Mouse (Mus musculus) left cerebral cortex, postnatal 10 days (tissue): ENCODE measurements at regions not wholly inside any gene's neighbourhood (a gene's known extent, or its start where the extent isn't known, plus 50 kb on each side); places are given as distances from the start of the nearest gene placed in this dataset.

ENCODE experiments used
- DNase-seq, 2 experiments: peaks; one replicate each; pipeline ENCODE4 v3.0.0; 2021 to 2022; ENCODE audit warnings: low spot score in 2 of 2, mixed read lengths in 1 of 2; ENCODE audit errors: extremely low spot score in 1 of 2
- intact Hi-C: fragments of 180-260 bp; cut with DNase I; formaldehyde crosslinking; loops from one replicate; pipeline ENCODE4 v1.15.1; 2025

- intact Hi-C loops = no loop called here
- DNase-seq = no peak
These were observed 55.8 kb upstream of the Klf9 start for GRCm38 (mm10) chr19:23085173-23085660.

- no peak for DNase-seq
- intact Hi-C loops = no loop called here
These were observed 53.5 kb upstream of the Klf9 start for GRCm38 (mm10) chr19:23087575-23087974.

GRCm38 (mm10) chr19:23089081-23089480 lies 51.9 kb upstream of the Klf9 start:
- intact Hi-C loops = no loop called here
- DNase-seq = no peak

GRCm38 (mm10) chr19:23089761-23090514 lies 51.1 kb upstream of the Klf9 start:
- intact Hi-C loops = no loop called here
- DNase-seq = no peak
